Mouse (Mus musculus): ENCODE data around the gene Zyx. TPM values are rescaled to one million over a fixed set of nuclear protein-coding genes. Genes with fewer than 3 reads are reported as not detected.

Gene Zyx
- polyA plus RNA-seq, 1 experiment, result 42.6 TPM

GRCm38 (mm10) chr6:42379551-42379950, 30.1 kb downstream of the Zyx start:
- Histone ChIP-seq H3K36me3 (ENCODE audit: control insufficient read depth, insufficient read depth, low read length, poor library complexity, severe bottlenecking) (no peaks in the 10 kb centered on the region), H3K9me3 (replicated peaks; ENCODE audit: control insufficient read depth, insufficient read depth, low read length, poor library complexity, severe bottlenecking) (no peaks in the 10 kb centered on the region), H3K4me3 (ENCODE audit: low read depth, low read length) (no peak overlapping the region), H3K9ac (ENCODE audit: low read depth, poor library complexity, severe bottlenecking) (no peak overlapping the region), H3K4me1 (ENCODE audit: control insufficient read depth, insufficient read depth, low read length) (no peaks in the 10 kb centered on the region), H3K27ac (ENCODE audit: insufficient read depth, low read length) (no peak overlapping the region), H3K27me3 (ENCODE audit: control insufficient read depth, insufficient read depth, low read length, poor library complexity, severe bottlenecking) (no peaks in the 10 kb centered on the region; the same call in none of the 2 replicates)
- TF ChIP-seq POLR2A (IDR thresholded peaks at IDR 0.05; ENCODE audit: insufficient read depth, low read length) (no peak), CTCF (IDR thresholded peaks at IDR 0.05; ENCODE audit: low read depth, low read length) (no peak), EP300 (IDR thresholded peaks at IDR 0.05; ENCODE audit: insufficient read depth, low read depth, low read length) (no peak)

DNA sequence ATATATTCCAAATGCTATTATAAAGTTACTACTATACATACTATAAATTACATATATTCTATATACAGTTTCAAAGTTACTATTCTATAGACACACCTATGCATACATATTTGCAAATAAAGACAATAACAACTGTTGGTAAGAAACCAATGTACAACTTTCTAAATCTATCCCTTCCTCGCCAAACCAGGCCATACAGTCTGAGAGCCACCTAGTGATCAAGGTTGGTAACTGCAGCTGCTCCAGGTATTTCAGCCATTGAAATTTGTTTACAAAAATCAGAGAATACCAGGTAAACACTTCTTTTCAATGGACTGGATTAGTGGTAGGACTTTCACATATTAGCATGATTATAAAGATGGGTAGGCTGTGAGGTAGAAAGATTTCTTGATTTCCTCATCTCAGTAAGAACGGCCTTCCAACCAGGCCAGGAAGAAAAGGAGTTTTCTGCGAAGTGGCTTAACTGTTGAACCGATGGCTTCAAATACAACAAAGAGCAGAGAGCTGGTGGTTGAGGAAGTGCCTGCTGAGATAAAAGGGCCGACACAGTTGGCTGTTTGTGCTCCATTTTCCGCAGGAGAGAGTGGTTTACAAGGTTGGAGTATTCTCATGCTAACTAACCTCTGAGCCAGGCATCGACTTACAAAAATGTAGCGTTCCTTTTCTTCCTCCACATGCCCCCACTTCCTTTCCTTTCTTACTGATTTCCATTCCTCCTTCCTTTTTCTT, 31.1 kb downstream of the Zyx start:
- TF ChIP-seq EP300 (IDR thresholded peaks at IDR 0.05; ENCODE audit: insufficient read depth, low read depth, low read length) (peak; percentile 73), CTCF (IDR thresholded peaks at IDR 0.05; ENCODE audit: low read depth, low read length) (no peak), POLR2A (IDR thresholded peaks at IDR 0.05; ENCODE audit: insufficient read depth, low read length) (no peak)
- Histone ChIP-seq H3K27me3 (ENCODE audit: control insufficient read depth, insufficient read depth, low read length, poor library complexity, severe bottlenecking) (no peaks in the 10 kb centered on the region; the same call in none of the 2 replicates), H3K27ac (ENCODE audit: insufficient read depth, low read length) (no peak overlapping the region), H3K36me3 (ENCODE audit: control insufficient read depth, insufficient read depth, low read length, poor library complexity, severe bottlenecking) (no peaks in the 10 kb centered on the region), H3K9me3 (replicated peaks; ENCODE audit: control insufficient read depth, insufficient read depth, low read length, poor library complexity, severe bottlenecking) (no peaks in the 10 kb centered on the region), H3K4me1 (ENCODE audit: control insufficient read depth, insufficient read depth, low read length) (no peaks in the 10 kb centered on the region), H3K4me3 (ENCODE audit: low read depth, low read length) (no peak overlapping the region), H3K9ac (ENCODE audit: low read depth, poor library complexity, severe bottlenecking) (no peak overlapping the region)

DNA sequence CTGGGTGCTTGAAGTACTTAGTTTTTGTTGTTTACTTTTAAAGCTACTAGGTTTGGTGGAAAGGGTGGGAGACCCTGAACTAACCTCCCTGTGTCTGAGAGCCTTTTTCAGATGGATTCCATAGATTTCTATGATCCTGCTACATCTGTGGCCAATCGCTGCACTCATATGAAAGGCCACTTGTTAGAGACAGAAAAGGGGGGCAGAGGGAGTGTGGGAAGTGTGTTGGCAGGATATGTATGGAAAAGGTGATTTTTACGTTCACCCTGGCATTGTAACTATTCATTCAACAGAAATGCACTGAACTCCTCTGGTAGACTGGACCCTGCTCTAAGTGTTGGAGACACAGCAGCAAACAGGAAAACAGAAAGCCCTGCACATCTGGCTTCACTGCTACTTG, 31.8 kb downstream of the Zyx start:
- Histone ChIP-seq H3K4me3 (ENCODE audit: low read depth, low read length) (no peak overlapping the region), H3K27me3 (ENCODE audit: control insufficient read depth, insufficient read depth, low read length, poor library complexity, severe bottlenecking) (no peaks in the 10 kb centered on the region; the same call in none of the 2 replicates), H3K27ac (ENCODE audit: insufficient read depth, low read length) (no peak overlapping the region), H3K36me3 (ENCODE audit: control insufficient read depth, insufficient read depth, low read length, poor library complexity, severe bottlenecking) (no peaks in the 10 kb centered on the region), H3K9ac (ENCODE audit: low read depth, poor library complexity, severe bottlenecking) (no peak overlapping the region), H3K9me3 (replicated peaks; ENCODE audit: control insufficient read depth, insufficient read depth, low read length, poor library complexity, severe bottlenecking) (no peaks in the 10 kb centered on the region), H3K4me1 (ENCODE audit: control insufficient read depth, insufficient read depth, low read length) (no peaks in the 10 kb centered on the region)
- TF ChIP-seq POLR2A (IDR thresholded peaks at IDR 0.05; ENCODE audit: insufficient read depth, low read length), result no peak
- no peak for TF ChIP-seq CTCF (IDR thresholded peaks at IDR 0.05; ENCODE audit: low read depth, low read length)
- no peak for TF ChIP-seq EP300 (IDR thresholded peaks at IDR 0.05; ENCODE audit: insufficient read depth, low read depth, low read length)

DNA sequence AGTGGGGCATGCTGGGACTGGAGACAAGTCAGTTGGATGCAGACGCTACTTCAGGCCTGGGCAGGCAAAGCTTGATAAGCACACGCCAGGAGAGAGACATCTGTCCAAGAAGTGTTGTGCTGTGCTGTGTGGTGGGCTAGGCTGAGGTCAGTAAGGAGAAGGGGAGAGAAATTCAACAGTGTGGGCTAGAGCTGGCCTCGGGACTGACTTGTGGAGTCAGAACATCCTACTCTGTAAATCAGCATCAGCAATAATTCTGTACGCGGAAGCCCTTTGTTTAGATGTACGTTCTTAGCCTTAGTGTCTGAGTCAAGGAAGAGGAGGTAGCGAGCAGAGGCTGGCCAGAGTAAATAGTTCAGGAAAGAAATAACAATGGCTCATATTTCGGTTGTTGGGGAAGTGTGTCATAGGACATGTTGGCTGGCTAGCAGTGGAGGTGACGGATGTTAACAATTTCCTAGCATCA, 32.5 kb downstream of the Zyx start:
- H3K27me3 ChIP-seq (ENCODE audit: control insufficient read depth, insufficient read depth, low read length, poor library complexity, severe bottlenecking), result no peaks in the 10 kb centered on the region; the same call in none of the 2 replicates
- H3K9me3 ChIP-seq (replicated peaks; ENCODE audit: control insufficient read depth, insufficient read depth, low read length, poor library complexity, severe bottlenecking), result no peaks in the 10 kb centered on the region
- no peak overlapping the region for H3K27ac ChIP-seq (ENCODE audit: insufficient read depth, low read length)
- H3K4me1 ChIP-seq (ENCODE audit: control insufficient read depth, insufficient read depth, low read length), result no peaks in the 10 kb centered on the region
- H3K9ac ChIP-seq (ENCODE audit: low read depth, poor library complexity, severe bottlenecking), result no peak overlapping the region
- H3K4me3 ChIP-seq (ENCODE audit: low read depth, low read length), result no peak overlapping the region
- TF ChIP-seq EP300 (IDR thresholded peaks at IDR 0.05; ENCODE audit: insufficient read depth, low read depth, low read length), result no peak
- no peak for TF ChIP-seq CTCF (IDR thresholded peaks at IDR 0.05; ENCODE audit: low read depth, low read length)
- no peak for TF ChIP-seq POLR2A (IDR thresholded peaks at IDR 0.05; ENCODE audit: insufficient read depth, low read length)
- H3K36me3 ChIP-seq (ENCODE audit: control insufficient read depth, insufficient read depth, low read length, poor library complexity, severe bottlenecking), result no peaks in the 10 kb centered on the region

GRCm38 (mm10) chr6:42383360-42383759, 33.9 kb downstream of the Zyx start:
- Histone ChIP-seq H3K9me3 (replicated peaks; ENCODE audit: control insufficient read depth, insufficient read depth, low read length, poor library complexity, severe bottlenecking) (no peaks in the 10 kb centered on the region), H3K4me1 (ENCODE audit: control insufficient read depth, insufficient read depth, low read length) (no peaks in the 10 kb centered on the region), H3K27me3 (ENCODE audit: control insufficient read depth, insufficient read depth, low read length, poor library complexity, severe bottlenecking) (no peaks in the 10 kb centered on the region; the same call in none of the 2 replicates), H3K4me3 (ENCODE audit: low read depth, low read length) (no peak overlapping the region), H3K36me3 (ENCODE audit: control insufficient read depth, insufficient read depth, low read length, poor library complexity, severe bottlenecking) (no peaks in the 10 kb centered on the region), H3K9ac (ENCODE audit: low read depth, poor library complexity, severe bottlenecking) (no peak overlapping the region), H3K27ac (ENCODE audit: insufficient read depth, low read length) (no peak overlapping the region)
- TF ChIP-seq EP300 (IDR thresholded peaks at IDR 0.05; ENCODE audit: insufficient read depth, low read depth, low read length), result no peak
- TF ChIP-seq POLR2A (IDR thresholded peaks at IDR 0.05; ENCODE audit: insufficient read depth, low read length), result no peak
- no peak for TF ChIP-seq CTCF (IDR thresholded peaks at IDR 0.05; ENCODE audit: low read depth, low read length)

- no peak overlapping the region for H3K4me3 ChIP-seq (ENCODE audit: low read depth, low read length)
- TF ChIP-seq POLR2A (IDR thresholded peaks at IDR 0.05; ENCODE audit: insufficient read depth, low read length), result no peak
- TF ChIP-seq CTCF (IDR thresholded peaks at IDR 0.05; ENCODE audit: low read depth, low read length), result no peak
- TF ChIP-seq EP300 (IDR thresholded peaks at IDR 0.05; ENCODE audit: insufficient read depth, low read depth, low read length), result no peak
Measured at GRCm38 (mm10) chr6:42385635-42386034, 36.2 kb downstream of the Zyx start.

More at GRCm38 (mm10) chr6:42385635-42386034, 36.2 kb downstream of the Zyx start:
- Histone ChIP-seq H3K9ac (ENCODE audit: low read depth, poor library complexity, severe bottlenecking) (no peak overlapping the region), H3K27me3 (ENCODE audit: control insufficient read depth, insufficient read depth, low read length, poor library complexity, severe bottlenecking) (no peaks in the 10 kb centered on the region; the same call in 1 of the 2 replicates), H3K36me3 (ENCODE audit: control insufficient read depth, insufficient read depth, low read length, poor library complexity, severe bottlenecking) (no peaks in the 10 kb centered on the region), H3K4me1 (ENCODE audit: control insufficient read depth, insufficient read depth, low read length) (no peaks in the 10 kb centered on the region), H3K27ac (ENCODE audit: insufficient read depth, low read length) (no peak overlapping the region), H3K9me3 (replicated peaks; ENCODE audit: control insufficient read depth, insufficient read depth, low read length, poor library complexity, severe bottlenecking) (no peaks in the 10 kb centered on the region)
